Mouse (Mus musculus) erythroid progenitor cell, adult 5-6 weeks (primary cell): ENCODE measurements around the gene Pecam1. TPM values are rescaled to one million over a fixed set of nuclear protein-coding genes. Genes with fewer than 3 reads are reported as not detected.
A peak's percentile ranks its signal among the peaks of the same experiment; 100 is the strongest.
"Not testable (repeated sequence)": the region's sequence is repeated elsewhere in the genome, so short reads cannot be mapped to it uniquely, and the experiment has no call there.

Experiments
- ATAC-seq: replicated peaks from 2 replicates; pipeline ENCODE4 v1.8.0; 2016; ENCODE audit warnings: moderate number of reproducible peaks, mild to moderate bottlenecking, moderate TSS enrichment, inconsistent platforms; ENCODE audit not compliant: poor library complexity, low FRiP score, severe bottlenecking
- total RNA-seq, 2 experiments: library from RNA; stranded (forward) in 1 of 2; stranded (reverse) in 1 of 2; fragments of 150-400 nt in 1 of 2; fragments of 186-747, 209-891 nt in 1 of 2; gene quantifications; 2 replicates each; pipeline versions ENCODE4 v1.2.3 to v1.2.4; 2015 to 2017; ENCODE audit warnings: low replicate concordance in 2 of 2

Pecam1 gene
- total RNA-seq, 2 experiments from 2014 or later: 5.5 to 7.1 TPM

- ATAC-seq: peak; percentile 59; the same call in 1 of the 2 replicates
Measured at GRCm38 (mm10) chr11:106648347-106648746, 102.1 kb downstream of the Pecam1 start.

GRCm38 (mm10) chr11:106642966-106643637 lies 107.3 kb downstream of the Pecam1 start:
- ATAC-seq: no peak

GRCm38 (mm10) chr11:106641580-106641979 lies 108.8 kb downstream of the Pecam1 start:
- no peak for ATAC-seq

- ATAC-seq: no peak
Measured at GRCm38 (mm10) chr11:106640059-106640458, 110.4 kb downstream of the Pecam1 start.

GRCm38 (mm10) chr11:106639356-106639692 lies 111.1 kb downstream of the Pecam1 start:
- ATAC-seq: no peak

GRCm38 (mm10) chr11:106638551-106639355 lies 111.7 kb downstream of the Pecam1 start:
- ATAC-seq: no peak

- no peak for ATAC-seq
Measured at GRCm38 (mm10) chr11:106637754-106638153, 112.7 kb downstream of the Pecam1 start.

GRCm38 (mm10) chr11:106635946-106636345 lies 114.5 kb downstream of the Pecam1 start:
- ATAC-seq: no peak

GRCm38 (mm10) chr11:106634175-106634574 lies 116.3 kb downstream of the Pecam1 start:
- not testable (repeated sequence) for ATAC-seq

GRCm38 (mm10) chr11:106633456-106633855 lies 117.0 kb downstream of the Pecam1 start:
- no peak for ATAC-seq

GRCm38 (mm10) chr11:106627692-106628091 lies 122.7 kb downstream of the Pecam1 start:
- peak; percentile 82 for ATAC-seq

GRCm38 (mm10) chr11:106625577-106625976 lies 124.9 kb downstream of the Pecam1 start:
- no peak for ATAC-seq

GRCm38 (mm10) chr11:106623629-106624028 lies 126.8 kb downstream of the Pecam1 start:
- ATAC-seq: no peak

- no peak for ATAC-seq
Measured at GRCm38 (mm10) chr11:106622056-106622455, 128.4 kb downstream of the Pecam1 start.

- ATAC-seq: not testable (repeated sequence)
Measured at GRCm38 (mm10) chr11:106618768-106619167, 131.7 kb downstream of the Pecam1 start.

- ATAC-seq: no peak
Measured at GRCm38 (mm10) chr11:106617821-106618580, 132.4 kb downstream of the Pecam1 start.

- ATAC-seq: no peak
Measured at GRCm38 (mm10) chr11:106615561-106615960, 134.9 kb downstream of the Pecam1 start.

- no peak for ATAC-seq
Measured at GRCm38 (mm10) chr11:106614339-106614645, 136.1 kb downstream of the Pecam1 start.

GRCm38 (mm10) chr11:106613638-106614338 lies 136.6 kb downstream of the Pecam1 start:
- no peak for ATAC-seq
